Mouse (Mus musculus): ENCODE results near the gene Tmem160. TPM values are rescaled to one million over a fixed set of nuclear protein-coding genes. Genes with fewer than 3 reads are reported as not detected.

Gene Tmem160
- total RNA-seq, 2 experiments from 2014 or later, result 68.0 to 69.0 TPM

GRCm38 (mm10) chr7:16417141-16417771 is 35.3 kb upstream of the Tmem160 start:
- intact Hi-C loops (cut with DNase I), result no loop called here
- DNase-seq (ENCODE audit: extremely low spot score in 1 of 2, low spot score in 2 of 2), result no peak
- Histone ChIP-seq H3K27ac (no peak overlapping the region), H3K4me3 (no peak overlapping the region)
- no peak for TF ChIP-seq CTCF (IDR thresholded peaks at IDR 0.05)

GRCm38 (mm10) chr7:16418713-16419112 is 33.9 kb upstream of the Tmem160 start:
- Histone ChIP-seq H3K27ac (no peak overlapping the region), H3K4me3 (no peak overlapping the region)
- no peak for DNase-seq (ENCODE audit: extremely low spot score in 1 of 2, low spot score in 2 of 2)
- TF ChIP-seq CTCF (IDR thresholded peaks at IDR 0.05), result no peak; the same call in 1 of the 2 replicates
- intact Hi-C loops (cut with DNase I), result no loop called here

DNA sequence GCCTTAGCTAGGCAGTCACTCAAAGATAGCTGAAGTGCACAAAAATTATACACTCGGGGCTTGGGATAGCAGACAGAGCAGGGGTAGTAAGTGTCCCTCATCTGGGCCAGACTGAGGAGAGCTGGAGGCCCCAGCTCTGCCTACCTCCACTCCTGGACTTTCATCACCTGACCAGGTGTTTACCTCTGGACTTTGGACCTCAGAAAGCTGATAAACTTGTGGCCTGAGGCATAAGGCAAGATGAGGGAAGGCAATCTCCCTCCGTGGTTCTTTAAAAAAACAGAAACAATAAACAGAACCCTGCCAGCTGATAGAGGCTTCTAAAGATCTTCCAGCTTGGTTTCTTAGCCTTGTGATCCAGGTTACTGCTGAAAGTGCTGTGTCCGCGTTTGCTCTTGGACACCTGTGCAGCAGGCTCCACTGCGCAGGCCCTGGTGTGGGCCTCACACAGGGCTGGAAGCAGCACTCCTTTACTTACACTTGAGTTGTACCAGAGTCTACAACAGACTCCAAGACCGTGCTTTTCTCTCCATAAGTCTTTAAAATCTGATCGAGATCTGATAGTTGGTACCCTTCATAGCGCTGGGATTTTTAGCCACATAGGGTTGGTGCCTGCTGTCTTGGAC is 32.0 kb upstream of the Tmem160 start:
- DNase-seq (ENCODE audit: extremely low spot score in 1 of 2, low spot score in 2 of 2), result no peak
- intact Hi-C loops (cut with DNase I), result no loop called here
- Histone ChIP-seq H3K4me3 (no peak overlapping the region), H3K27ac (no peak overlapping the region)
- no peak for TF ChIP-seq CTCF (IDR thresholded peaks at IDR 0.05)

GRCm38 (mm10) chr7:16422222-16422856 is 30.2 kb upstream of the Tmem160 start:
- no peak for TF ChIP-seq CTCF (IDR thresholded peaks at IDR 0.05)
- DNase-seq (ENCODE audit: extremely low spot score in 1 of 2, low spot score in 2 of 2), result no peak
- Histone ChIP-seq H3K4me3 (no peak overlapping the region), H3K27ac (no peak overlapping the region)
- intact Hi-C loops (cut with DNase I), result no loop called here

DNA sequence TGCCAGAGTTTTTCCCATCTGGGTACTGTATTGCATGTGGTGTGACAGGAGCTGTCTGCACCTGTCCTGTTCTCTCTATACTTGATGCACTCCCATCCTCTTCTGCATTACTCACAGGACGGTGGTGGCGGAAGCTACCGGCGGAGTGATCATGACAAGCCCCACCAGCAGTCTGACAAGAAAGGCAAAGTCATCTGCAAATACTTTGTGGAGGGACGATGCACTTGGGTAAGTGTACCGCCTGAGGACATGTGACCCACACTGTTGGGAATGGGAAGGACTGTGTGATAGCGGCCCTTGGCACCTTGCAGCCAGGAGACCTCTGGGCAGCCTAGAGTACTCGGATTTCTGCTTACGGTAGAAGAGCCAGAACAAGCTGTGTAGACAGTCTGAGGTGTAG is 28.8 kb upstream of the Tmem160 start:
- intact Hi-C loops (cut with DNase I), result no loop called here
- no peak for DNase-seq (ENCODE audit: extremely low spot score in 1 of 2, low spot score in 2 of 2)
- no peak for TF ChIP-seq CTCF (IDR thresholded peaks at IDR 0.05)
- Histone ChIP-seq H3K4me3 (no peak overlapping the region), H3K27ac (no peak overlapping the region)

DNA sequence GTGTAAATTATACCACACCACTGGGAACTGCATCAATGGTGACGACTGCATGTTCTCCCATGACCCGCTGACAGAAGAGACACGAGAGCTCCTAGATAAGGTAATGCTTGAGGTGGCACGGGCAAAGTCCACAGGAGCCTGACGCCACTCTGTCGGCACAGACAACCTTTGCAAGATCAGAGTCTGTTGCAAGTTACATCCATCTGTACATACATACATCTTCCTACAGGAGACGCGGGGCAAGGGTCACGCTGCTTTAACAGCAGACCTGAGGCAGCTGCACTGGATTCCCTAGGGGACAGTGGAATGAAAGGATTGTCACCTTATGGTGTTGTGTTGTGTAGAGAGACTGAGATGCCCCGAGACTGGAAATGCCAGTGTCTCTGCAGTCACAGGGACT is 26.9 kb upstream of the Tmem160 start:
- intact Hi-C loops (cut with DNase I), result loop anchor here (1.0 kb wide), 1 partner anchor 29 kb away; no protein-coding TSS in a partner anchor
- H3K27ac ChIP-seq, result no peak overlapping the region
- TF ChIP-seq CTCF (IDR thresholded peaks at IDR 0.05), result no peak
- DNase-seq (ENCODE audit: extremely low spot score in 1 of 2, low spot score in 2 of 2), result no peak
- no peak overlapping the region for H3K4me3 ChIP-seq

- no peak overlapping the region for H3K4me3 ChIP-seq
- peak; percentile 70 to 71 for DNase-seq (ENCODE audit: extremely low spot score in 1 of 2, low spot score in 2 of 2)
- intact Hi-C loops (cut with DNase I), result loop anchor here (1.0 kb wide), 1 partner anchor 30 kb away; no protein-coding TSS in a partner anchor
- TF ChIP-seq CTCF (IDR thresholded peaks at IDR 0.05), result peak; percentile 88
- H3K27ac ChIP-seq, result no peak overlapping the region
Observed at GRCm38 (mm10) chr7:16426129-16426729, 26.4 kb upstream of the Tmem160 start.

DNA sequence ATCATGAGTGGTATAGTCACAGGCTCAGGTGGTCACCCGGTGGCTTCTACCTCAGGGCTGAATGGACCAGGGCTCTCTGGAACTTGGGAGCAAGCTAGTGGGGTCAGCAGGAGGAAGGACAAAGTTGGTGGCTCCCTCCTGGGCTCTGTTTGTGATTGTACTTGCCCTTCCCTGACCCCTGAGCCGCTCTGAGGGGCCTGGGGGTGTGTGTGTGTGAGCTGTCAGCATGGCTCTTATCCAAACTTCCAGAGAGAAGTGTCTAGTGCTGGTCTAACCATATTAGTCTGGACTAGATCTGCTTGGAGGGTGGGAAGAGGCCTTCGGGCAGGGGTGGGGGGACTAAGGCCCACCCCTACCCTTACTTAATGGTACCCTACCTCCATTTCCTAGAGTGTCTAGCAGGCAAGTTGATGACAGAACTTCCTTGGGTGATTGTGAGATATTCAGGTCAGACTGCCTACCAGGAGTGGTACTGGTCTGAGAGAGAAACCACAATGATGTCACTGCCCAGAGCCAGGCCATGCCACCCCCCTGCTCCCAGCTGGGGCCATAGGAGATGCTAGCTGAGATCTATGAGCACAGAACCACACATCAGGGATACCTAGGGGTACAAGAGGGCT is 19.1 kb upstream of the Tmem160 start:
- no peak overlapping the region for H3K27ac ChIP-seq
- intact Hi-C loops (cut with DNase I), result no loop called here
- no peak for DNase-seq (ENCODE audit: extremely low spot score in 1 of 2, low spot score in 2 of 2)
- no peak overlapping the region for H3K4me3 ChIP-seq
- TF ChIP-seq CTCF (IDR thresholded peaks at IDR 0.05), result no peak

- intact Hi-C loops (cut with DNase I), result no loop called here
- no peak overlapping the region for H3K4me3 ChIP-seq
- TF ChIP-seq CTCF (IDR thresholded peaks at IDR 0.05), result no peak
- H3K27ac ChIP-seq, result no peak overlapping the region
- no peak for DNase-seq (ENCODE audit: extremely low spot score in 1 of 2, low spot score in 2 of 2)
Observed at GRCm38 (mm10) chr7:16435088-16435487, 17.5 kb upstream of the Tmem160 start.

- DNase-seq (ENCODE audit: extremely low spot score in 1 of 2, low spot score in 2 of 2), result no peak
- Histone ChIP-seq H3K27ac (no peak overlapping the region), H3K4me3 (no peak overlapping the region)
- TF ChIP-seq CTCF (IDR thresholded peaks at IDR 0.05), result peak; percentile 24
- intact Hi-C loops (cut with DNase I), result no loop called here
Observed at GRCm38 (mm10) chr7:16441241-16441640, 11.3 kb upstream of the Tmem160 start.

DNA sequence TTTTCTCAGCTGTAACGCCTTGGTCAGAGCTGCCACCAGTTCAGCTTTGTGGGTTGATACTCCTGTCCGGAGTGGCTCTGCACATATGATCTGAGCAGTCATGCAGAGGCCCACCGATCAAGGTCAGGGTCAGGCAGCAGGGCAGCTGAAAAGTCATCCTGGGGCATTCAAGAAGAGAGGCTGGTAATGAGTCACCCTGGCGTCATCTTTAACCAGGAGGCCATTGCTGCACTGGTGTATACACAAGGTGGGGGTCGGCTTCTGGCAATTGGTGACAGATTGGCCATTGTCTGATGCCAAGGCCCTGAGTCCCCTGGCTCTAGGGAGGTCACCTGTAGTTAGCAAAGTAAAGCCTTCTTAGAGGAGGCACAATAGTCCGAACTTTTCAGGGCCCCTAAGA is 923 bp upstream of the Tmem160 start:
- no peak overlapping the region for H3K4me3 ChIP-seq
- intact Hi-C loops (cut with DNase I), result no loop called here
- TF ChIP-seq CTCF (IDR thresholded peaks at IDR 0.05), result no peak

More for the DNA sequence above, 923 bp upstream of the Tmem160 start:
- DNase-seq (ENCODE audit: extremely low spot score in 1 of 2, low spot score in 2 of 2), result no peak
- no peak overlapping the region for H3K27ac ChIP-seq
